Mouse (Mus musculus) ovary, postnatal 36 days (tissue): ENCODE results near the gene Sytl1.

Source experiments
- DNase-seq: peaks from one replicate; pipeline ENCODE4 v3.0.0; 2022; ENCODE audit warnings: low spot score, mixed read lengths

Sytl1 gene

GRCm38 (mm10) chr4:133211751-133212561 is 51.0 kb downstream of the Sytl1 start, which contains the start of the genes Cd164l2 and Gpr3:
Gene Cd164l2 (plus strand): TSS chr4:133212131.
Gene Gpr3 (minus strand): TSS chr4:133212536.
- DNase-seq, result no peak

- DNase-seq, result no peak
Observed at GRCm38 (mm10) chr4:133210788-133211390, 52.0 kb downstream of the Sytl1 start.

- DNase-seq, result no peak
Observed at GRCm38 (mm10) chr4:133210023-133210787, 52.7 kb downstream of the Sytl1 start.

GRCm38 (mm10) chr4:133209366-133209765 is 53.5 kb downstream of the Sytl1 start:
- DNase-seq, result peak; percentile 45

- DNase-seq, result no peak
Observed at GRCm38 (mm10) chr4:133204379-133204778, 58.5 kb downstream of the Sytl1 start.

- DNase-seq, result no peak
Observed at GRCm38 (mm10) chr4:133203591-133203990, 59.3 kb downstream of the Sytl1 start.
